Comparison of ENCODE assay signal across 8 mouse cellular contexts in genomic region chr3:27937144-27938110, GRCm38 (mm10). TPM values are rescaled to one million over a fixed set of nuclear protein-coding genes. Genes with fewer than 3 reads are reported as not detected.
DNase-seq lines count a peak whose midpoint lies in the region; ATAC-seq lines count a peak whose summit lies in the region.

No protein-coding gene starts in this region.

- no peaks in the 10 kb centered on the region for H3K36me3 ChIP-seq in forebrain, embryonic 10.5 days (replicated peaks)
- H3K36me3 ChIP-seq in forebrain, embryonic 15.5 days: no peaks in the 10 kb centered on the region
- H3K36me3 ChIP-seq in liver, embryonic 12.5 days: no peaks in the 10 kb centered on the region
- H3K36me3 ChIP-seq in liver, embryonic 11.5 days (ENCODE audit: control insufficient read depth, insufficient read depth, low read length): no peaks in the 10 kb centered on the region
- no peaks in the 10 kb centered on the region for H3K36me3 ChIP-seq in heart, embryonic 15.5 days
- H3K36me3 ChIP-seq in midbrain, embryonic 12.5 days: no peaks in the 10 kb centered on the region

- 82% methylated on average over 13 of the region's 13 CpGs for WGBS in forebrain, embryonic 10.5 days
- WGBS in forebrain, embryonic 15.5 days: 84% methylated on average over 13 of the region's 13 CpGs
- 76% methylated on average over 13 of the region's 13 CpGs for WGBS in liver, embryonic 12.5 days (ENCODE audit: insufficient replicate concordance)
- 80% methylated on average over 13 of the region's 13 CpGs for WGBS in liver, embryonic 11.5 days
- WGBS in heart, embryonic 15.5 days: 79% methylated on average over 13 of the region's 13 CpGs
- 78% methylated on average over 13 of the region's 13 CpGs for WGBS in midbrain, embryonic 12.5 days

- H3K9me3 ChIP-seq in forebrain, embryonic 10.5 days: no peaks in the 10 kb centered on the region
- no peaks in the 10 kb centered on the region for H3K9me3 ChIP-seq in forebrain, embryonic 15.5 days
- H3K9me3 ChIP-seq in liver, embryonic 12.5 days (replicated peaks): no peaks in the 10 kb centered on the region
- no peaks in the 10 kb centered on the region for H3K9me3 ChIP-seq in liver, embryonic 11.5 days (ENCODE audit: control insufficient read depth, low read length)
- H3K9me3 ChIP-seq in heart, embryonic 15.5 days (replicated peaks): no peaks in the 10 kb centered on the region
- no peaks in the 10 kb centered on the region for H3K9me3 ChIP-seq in midbrain, embryonic 12.5 days

- no peak overlapping the region for H3K4me2 ChIP-seq in forebrain, embryonic 15.5 days (replicated peaks)
- peak overlapping the region; percentile 79 for H3K4me2 ChIP-seq in liver, embryonic 12.5 days
- no peak overlapping the region; the same call in 1 of the 2 replicates for H3K4me2 ChIP-seq in liver, embryonic 11.5 days
- peak overlapping the region; percentile 95; the same call in 1 of the 2 replicates for H3K4me2 ChIP-seq in heart, embryonic 15.5 days
- peak overlapping the region; percentile 93; the same call in 1 of the 2 replicates for H3K4me2 ChIP-seq in midbrain, embryonic 12.5 days (replicated peaks)

- H3K27ac ChIP-seq in forebrain, embryonic 10.5 days: no peak overlapping the region
- H3K27ac ChIP-seq in forebrain, embryonic 15.5 days (replicated peaks): no peak overlapping the region
- no peak overlapping the region for H3K27ac ChIP-seq in liver, embryonic 12.5 days
- H3K27ac ChIP-seq in liver, embryonic 11.5 days (ENCODE audit: low read depth, low read length): no peak overlapping the region
- no peak overlapping the region for H3K27ac ChIP-seq in heart, embryonic 15.5 days
- H3K27ac ChIP-seq in midbrain, embryonic 12.5 days (replicated peaks): no peak overlapping the region

- H3K4me3 ChIP-seq in forebrain, embryonic 10.5 days: peak overlapping the region; percentile 76
- H3K4me3 ChIP-seq in forebrain, embryonic 15.5 days: no peak overlapping the region
- no peak overlapping the region for H3K4me3 ChIP-seq in liver, embryonic 12.5 days
- no peak overlapping the region for H3K4me3 ChIP-seq in liver, embryonic 11.5 days (ENCODE audit: low read depth, low read length)
- H3K4me3 ChIP-seq in heart, embryonic 15.5 days: peak overlapping the region; percentile 71; the same call in 1 of the 2 replicates
- no peak overlapping the region for H3K4me3 ChIP-seq in midbrain, embryonic 12.5 days

- ATAC-seq in forebrain, embryonic 15.5 days (replicated peaks): no peak
- ATAC-seq in liver, embryonic 12.5 days: no peak
- no peak for ATAC-seq in liver, embryonic 11.5 days (replicated peaks; ENCODE audit: low FRiP score)
- no peak for ATAC-seq in heart, embryonic 15.5 days (replicated peaks; ENCODE audit: insufficient number of reproducible peaks, insufficient read depth, low FRiP score, low read depth)
- no peak for ATAC-seq in midbrain, embryonic 12.5 days (ENCODE audit: low FRiP score, low read depth)

- H3K27me3 ChIP-seq in forebrain, embryonic 10.5 days (ENCODE audit: poor library complexity, severe bottlenecking): peaks cover 39% of the 10 kb centered on the region
- H3K27me3 ChIP-seq in forebrain, embryonic 15.5 days: peaks cover 10% of the 10 kb centered on the region; the same call in 1 of the 2 replicates
- peaks cover 22% of the 10 kb centered on the region for H3K27me3 ChIP-seq in liver, embryonic 12.5 days (replicated peaks)
- no peaks in the 10 kb centered on the region for H3K27me3 ChIP-seq in liver, embryonic 11.5 days (replicated peaks; ENCODE audit: control insufficient read depth, insufficient read depth, low read length)
- H3K27me3 ChIP-seq in heart, embryonic 15.5 days: no peaks in the 10 kb centered on the region
- H3K27me3 ChIP-seq in midbrain, embryonic 12.5 days: peaks cover 20% of the 10 kb centered on the region

- H3K4me1 ChIP-seq in forebrain, embryonic 10.5 days: peaks cover 21% of the 10 kb centered on the region
- peaks cover 13% of the 10 kb centered on the region for H3K4me1 ChIP-seq in forebrain, embryonic 15.5 days
- peaks cover 18% of the 10 kb centered on the region; the same call in 1 of the 2 replicates for H3K4me1 ChIP-seq in liver, embryonic 12.5 days
- peaks cover 8% of the 10 kb centered on the region; the same call in 1 of the 2 replicates for H3K4me1 ChIP-seq in liver, embryonic 11.5 days (replicated peaks; ENCODE audit: control insufficient read depth, insufficient read depth, low read length)
- H3K4me1 ChIP-seq in heart, embryonic 15.5 days (replicated peaks): peaks cover 10% of the 10 kb centered on the region
- peaks cover 16% of the 10 kb centered on the region for H3K4me1 ChIP-seq in midbrain, embryonic 12.5 days

- no peak overlapping the region for H3K9ac ChIP-seq in forebrain, embryonic 15.5 days (replicated peaks)
- no peak overlapping the region for H3K9ac ChIP-seq in liver, embryonic 12.5 days
- no peak overlapping the region for H3K9ac ChIP-seq in liver, embryonic 11.5 days (ENCODE audit: low read depth, low read length)
- no peak overlapping the region for H3K9ac ChIP-seq in heart, embryonic 15.5 days
- no peak overlapping the region; the same call in 1 of the 2 replicates for H3K9ac ChIP-seq in midbrain, embryonic 12.5 days (replicated peaks)

- no peak for DNase-seq in forebrain, embryonic 10.5 days (ENCODE audit: extremely low spot score, low spot score)
- no peak for DNase-seq in liver, embryonic 11.5 days (ENCODE audit: low spot score)
- DNase-seq in embryo, embryonic 9.5 days (ENCODE audit: extremely low spot score): no peak
- DNase-seq in urinary bladder, adult 18-20 months (ENCODE audit: low spot score in 2 of 2): no peak

RNA-seq across cellular contexts. Expression of gene Pld1, which starts 1.1 kb away (rescaled TPM):
- polyA plus RNA-seq in forebrain, embryonic 10.5 days (2016; fragmentation: Nextera tagmentation; extraction: Ambion mirVana): 1.7 and 1.8 TPM in 2 replicates
- polyA plus RNA-seq in forebrain, embryonic 15.5 days (2015; fragmentation: Nextera tagmentation; extraction: Ambion mirVana): 2.1 and 2.2 TPM in 2 replicates
- 2.6 and 2.8 TPM in 2 replicates for polyA plus RNA-seq in liver, embryonic 12.5 days (2016; fragmentation: Nextera tagmentation; extraction: Ambion mirVana)
- 3.5 and 4.9 TPM in 2 replicates for polyA plus RNA-seq in liver, embryonic 11.5 days (2014; fragmentation: Nextera tagmentation; extraction: Ambion mirVana)
- 6.8 and 7.2 TPM in 2 replicates for polyA plus RNA-seq in heart, embryonic 15.5 days (2015; fragmentation: Nextera tagmentation; extraction: Ambion mirVana)
- polyA plus RNA-seq in midbrain, embryonic 12.5 days (2016; fragmentation: Nextera tagmentation; extraction: Ambion mirVana): 4.9 and 5.9 TPM in 2 replicates

RNA-seq across cellular contexts. Expression of gene Tmem212, which starts 41.3 kb away (rescaled TPM):
- polyA plus RNA-seq in forebrain, embryonic 10.5 days (2016; fragmentation: Nextera tagmentation; extraction: Ambion mirVana): not detected in 2 replicates
- not detected in 2 replicates for polyA plus RNA-seq in forebrain, embryonic 15.5 days (2015; fragmentation: Nextera tagmentation; extraction: Ambion mirVana)
- polyA plus RNA-seq in liver, embryonic 12.5 days (2016; fragmentation: Nextera tagmentation; extraction: Ambion mirVana): not detected in 2 replicates
- not detected in 2 replicates for polyA plus RNA-seq in liver, embryonic 11.5 days (2014; fragmentation: Nextera tagmentation; extraction: Ambion mirVana)
- polyA plus RNA-seq in heart, embryonic 15.5 days (2015; fragmentation: Nextera tagmentation; extraction: Ambion mirVana): not detected in 2 replicates
- polyA plus RNA-seq in midbrain, embryonic 12.5 days (2016; fragmentation: Nextera tagmentation; extraction: Ambion mirVana): not detected in 2 replicates

Comparison
In these comparisons a context has a peak if more than half of its experiments do, and no peak if none do; other contexts are left out.
1. H3K4me3 ChIP-seq: peak in forebrain, embryonic 10.5 days (single experiment) and heart, embryonic 15.5 days (single experiment); none in forebrain, embryonic 15.5 days (single experiment), liver, embryonic 12.5 days (single experiment), liver, embryonic 11.5 days (single experiment) and midbrain, embryonic 12.5 days (single experiment).
2. H3K4me2 ChIP-seq: peak in liver, embryonic 12.5 days (single experiment), heart, embryonic 15.5 days (single experiment) and midbrain, embryonic 12.5 days (single experiment); none in forebrain, embryonic 15.5 days (single experiment) and liver, embryonic 11.5 days (single experiment).